Mouse (Mus musculus) heart, embryonic 16.5 days (tissue): ENCODE data around the gene Tbkbp1. TPM values are rescaled to one million over a fixed set of nuclear protein-coding genes. Genes with fewer than 3 reads are reported as not detected.
A peak's percentile ranks its signal among the peaks of the same experiment; 100 is the strongest.

ENCODE experiments used
- ATAC-seq: fragments of 200-750 bp; cut with Nextera tagmentation; replicated peaks from 2 replicates; pipeline ENCODE4 v1.8.0; 2017; ENCODE audit warnings: moderate number of reproducible peaks; ENCODE audit not compliant: insufficient read depth, low FRiP score; ENCODE audit errors: extremely low read depth
- H3K27ac ChIP-seq: fragments of 300-500 bp; sonication (generic); 2 replicates; pipeline ENCODE4 v1.5.1; 2014; ENCODE audit warnings: mild to moderate bottlenecking, low read length, control low read depth, moderate library complexity
- H3K27me3 ChIP-seq: fragments of 300-500 bp; sonication (generic); 2 replicates; pipeline ENCODE4 v1.6.1; 2014; ENCODE audit warnings: low read length, mixed read lengths; ENCODE audit not compliant: control insufficient read depth, insufficient read depth
- H3K36me3 ChIP-seq: fragments of 300-500 bp; sonication (generic); 2 replicates; pipeline ENCODE4 v1.6.1; 2014; ENCODE audit not compliant: control insufficient read depth, insufficient read depth
- H3K4me1 ChIP-seq: fragments of 300-500 bp; sonication (generic); 2 replicates; pipeline ENCODE4 v1.6.1; 2014; ENCODE audit warnings: low read length, mixed read lengths; ENCODE audit not compliant: control insufficient read depth, insufficient read depth
- H3K4me2 ChIP-seq: fragments of 300-500 bp; sonication (generic); 2 replicates; pipeline ENCODE4 v1.6.1; 2014; ENCODE audit warnings: low read depth, mild to moderate bottlenecking, control low read depth, low read length
- H3K4me3 ChIP-seq: fragments of 300-500 bp; sonication (generic); 2 replicates; pipeline ENCODE4 v1.5.1; 2014; ENCODE audit warnings: mild to moderate bottlenecking, control low read depth, low read length
- H3K9ac ChIP-seq: fragments of 300-500 bp; sonication (generic); 2 replicates; pipeline ENCODE4 v1.6.1; 2014; ENCODE audit warnings: low read length, control low read depth
- H3K9me3 ChIP-seq: fragments of 300-500 bp; sonication (generic); replicated peaks from 2 replicates; pipeline ENCODE4 v1.6.1; 2016; ENCODE audit warnings: low read length; ENCODE audit not compliant: control insufficient read depth
- WGBS: fragments of 180-500 bp; shearing (Covaris S2); extraction: QIAGEN DNeasy Blood & Tissue Kit; methylation state at CpG from one replicate; pipeline ENCODE4 v1.1.7; 2014; 5-methylcytosine and 5-hydroxymethylcytosine counted together
- polyA plus RNA-seq: library from polyadenylated mRNA; unstranded; fragments of >200 nt; fragmentation: Nextera tagmentation; extraction: Ambion mirVana; gene quantifications from 2 replicates; pipeline ENCODE4 v1.2.1, GENCODE M21; 2015

The Tbkbp1 gene
- polyA plus RNA-seq, 1 experiment from 2014 or later = 3.8 TPM

GRCm38 (mm10) chr11:97189231-97189630 lies 37.9 kb upstream of the Tbkbp1 start:
- Histone ChIP-seq H3K9ac (peak overlapping the region; percentile 82), H3K27ac (peak overlapping the region; percentile 96)

GRCm38 (mm10) chr11:97188643-97188955 lies 37.3 kb upstream of the Tbkbp1 start:
- Histone ChIP-seq H3K27me3 (no peaks in the 10 kb centered on the region), H3K4me1 (peaks cover 25% of the 10 kb centered on the region), H3K27ac (peak overlapping the region; percentile 96), H3K9me3 (no peaks in the 10 kb centered on the region), H3K4me3 (peak overlapping the region; percentile 96), H3K36me3 (peaks cover 9% of the 10 kb centered on the region), H3K9ac (peak overlapping the region; percentile 82), H3K4me2 (peak overlapping the region; percentile 89)
- 0% methylated on average over 15 of the region's 15 CpGs for WGBS
- ATAC-seq = no peak

More at GRCm38 (mm10) chr11:97189231-97189630, 37.9 kb upstream of the Tbkbp1 start:
- peaks cover 7% of the 10 kb centered on the region for H3K36me3 ChIP-seq
- H3K27me3 ChIP-seq = no peaks in the 10 kb centered on the region
- WGBS = 35% methylated on average over 3 of the region's 3 CpGs
- no peaks in the 10 kb centered on the region for H3K9me3 ChIP-seq
- no peak for ATAC-seq
- peak overlapping the region; percentile 89 for H3K4me2 ChIP-seq
- peaks cover 24% of the 10 kb centered on the region for H3K4me1 ChIP-seq
- H3K4me3 ChIP-seq = peak overlapping the region; percentile 96

DNA sequence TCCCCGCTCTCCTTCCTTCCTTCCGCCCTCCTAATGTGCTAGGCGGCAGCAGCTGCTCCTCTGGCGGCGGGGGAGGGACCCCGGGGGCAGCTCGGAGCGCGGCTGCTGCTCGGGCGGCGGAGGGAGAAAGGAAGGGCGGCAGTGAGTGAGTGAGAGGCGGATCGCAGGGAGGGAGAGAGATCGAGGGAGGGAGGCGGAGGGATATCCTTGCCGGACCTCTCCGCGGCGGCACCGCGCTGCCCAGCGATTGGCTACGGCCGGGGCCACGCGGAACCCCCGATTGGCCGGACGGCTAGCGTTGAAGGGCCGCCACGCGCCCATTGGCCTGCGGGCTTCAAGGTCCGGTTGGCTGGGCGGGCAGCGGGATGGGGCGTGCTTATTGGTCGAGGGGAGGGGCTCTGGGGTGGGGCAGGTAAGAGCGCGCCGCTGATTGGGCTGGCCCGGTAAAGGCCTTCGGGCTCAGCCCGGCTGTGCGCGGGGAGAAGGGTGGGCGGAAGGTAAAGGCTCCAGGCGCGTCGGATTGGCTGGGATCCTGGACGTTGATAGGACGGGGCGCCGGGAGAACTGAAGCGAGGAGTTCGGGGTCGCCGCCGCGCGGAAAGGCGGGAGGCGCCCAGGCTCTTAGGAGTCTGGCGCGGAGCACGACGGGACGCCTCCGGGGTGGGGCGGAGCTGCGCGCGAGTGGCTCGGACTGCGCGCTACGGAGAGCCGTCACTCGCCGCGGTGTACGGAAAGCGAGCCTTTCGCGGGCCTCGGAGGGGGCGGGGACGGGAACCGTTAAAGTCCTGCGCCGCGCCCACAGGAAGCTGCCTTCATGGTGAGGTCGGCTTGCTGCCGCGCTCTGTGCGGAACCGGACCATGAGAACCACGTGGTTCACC lies 36.7 kb upstream of the Tbkbp1 start, which contains the start of gene Kpnb1:
Gene Kpnb1 (minus strand): TSS at position 118 of the 879 bp plus-strand sequence.
- Histone ChIP-seq H3K27me3 (no peaks in the 10 kb centered on the region), H3K9ac (peak within 1 kb of the TSS; percentile 97), H3K36me3 (peaks cover 15% of the 10 kb centered on the region), H3K27ac (peak within 1 kb of the TSS; percentile 99), H3K9me3 (no peaks in the 10 kb centered on the region), H3K4me2 (peak within 1 kb of the TSS; percentile 94), H3K4me1 (peaks cover 28% of the 10 kb centered on the region), H3K4me3 (peak within 1 kb of the TSS; percentile 96)
- WGBS = under 1% methylated on average over 99 of the region's 101 CpGs
- ATAC-seq = peak; percentile 92

DNA sequence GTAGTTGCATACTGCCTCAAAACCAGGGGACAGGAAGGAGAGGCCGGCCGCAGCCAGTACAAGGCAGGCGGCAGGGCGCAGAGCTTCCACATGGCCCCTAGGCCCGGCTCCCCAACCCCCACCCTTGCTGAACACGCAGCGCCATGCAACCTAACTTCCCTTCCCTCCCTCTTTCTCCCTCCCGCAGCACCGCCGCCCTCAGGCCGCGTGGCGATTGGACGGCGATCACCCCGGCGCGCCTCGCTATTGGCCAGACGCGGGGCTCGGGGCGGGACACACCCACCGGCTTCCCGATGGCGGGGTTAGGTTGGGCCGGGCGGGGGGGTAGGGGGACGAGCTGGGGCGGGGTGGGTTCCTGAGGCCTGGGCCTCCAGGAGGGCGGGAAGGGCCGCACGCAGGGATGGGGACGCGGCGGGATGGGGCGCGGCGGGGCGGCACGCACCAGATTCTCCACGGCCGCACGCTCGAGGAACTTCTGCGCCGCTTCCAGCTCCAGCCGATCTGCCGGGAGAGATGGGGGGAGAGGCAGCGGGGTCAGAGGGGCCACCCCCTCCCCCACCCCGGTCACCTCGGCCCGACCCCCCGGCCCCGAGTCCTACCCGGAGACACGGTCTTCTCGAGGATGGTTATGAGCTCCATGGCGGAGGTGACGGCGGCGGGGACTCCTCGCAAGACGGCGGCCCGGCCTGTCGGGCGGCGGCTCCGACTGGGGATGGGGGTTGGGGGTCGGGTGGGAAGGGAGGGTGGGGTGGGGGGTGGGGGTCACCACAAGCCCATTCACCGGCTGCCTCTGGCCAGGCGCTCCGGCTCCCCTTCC lies 35.9 kb upstream of the Tbkbp1 start:
- ATAC-seq = peak; percentile 76
- Histone ChIP-seq H3K4me2 (peak overlapping the region; percentile 94), H3K4me1 (peaks cover 31% of the 10 kb centered on the region), H3K27me3 (no peaks in the 10 kb centered on the region), H3K4me3 (peak overlapping the region; percentile 96), H3K9me3 (no peaks in the 10 kb centered on the region), H3K9ac (peak overlapping the region; percentile 97), H3K27ac (peak overlapping the region; percentile 99), H3K36me3 (peaks cover 22% of the 10 kb centered on the region)
- under 1% methylated on average over 59 of the region's 74 CpGs for WGBS

- H3K9me3 ChIP-seq = no peaks in the 10 kb centered on the region
- peak overlapping the region; percentile 78 for H3K9ac ChIP-seq
- no peaks in the 10 kb centered on the region for H3K27me3 ChIP-seq
- peaks cover 33% of the 10 kb centered on the region for H3K36me3 ChIP-seq
- 50% methylated on average over 5 of the region's 5 CpGs for WGBS
- H3K4me3 ChIP-seq = peak overlapping the region; percentile 96
- H3K27ac ChIP-seq = no peak overlapping the region
- peak overlapping the region; percentile 94 for H3K4me2 ChIP-seq
- ATAC-seq = no peak
- peaks cover 31% of the 10 kb centered on the region for H3K4me1 ChIP-seq
These were observed 34.7 kb upstream of the Tbkbp1 start for GRCm38 (mm10) chr11:97185704-97186614.

- peaks cover 31% of the 10 kb centered on the region for H3K4me1 ChIP-seq
These were observed 33.6 kb upstream of the Tbkbp1 start for GRCm38 (mm10) chr11:97184875-97185274.

DNA sequence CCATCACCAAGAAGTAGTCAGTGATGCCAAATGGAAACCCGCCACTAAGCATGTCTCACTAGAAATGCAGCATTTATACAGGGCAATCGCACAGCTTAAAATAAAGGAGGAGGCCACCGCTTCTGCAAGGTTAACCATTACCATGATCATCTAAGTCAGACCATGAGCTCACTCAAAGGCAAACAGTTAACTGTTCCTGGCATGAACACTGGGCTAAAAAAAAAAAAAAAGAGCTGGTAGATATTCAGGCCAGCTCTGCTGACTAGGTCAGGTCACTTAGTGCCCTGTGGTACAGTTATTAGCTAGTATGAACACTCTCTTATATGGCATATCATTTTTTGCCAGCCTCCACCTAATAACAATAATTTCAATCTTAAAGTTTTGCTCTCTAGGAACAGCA lies 31.2 kb upstream of the Tbkbp1 start:
- Histone ChIP-seq H3K36me3 (peaks cover 64% of the 10 kb centered on the region), H3K27me3 (no peaks in the 10 kb centered on the region), H3K9me3 (no peaks in the 10 kb centered on the region), H3K4me3 (no peak overlapping the region), H3K27ac (no peak overlapping the region), H3K9ac (no peak overlapping the region), H3K4me1 (peaks cover 23% of the 10 kb centered on the region), H3K4me2 (no peak overlapping the region)
- ATAC-seq = no peak
- WGBS = 90% methylated on average over 3 of the region's 3 CpGs

More at GRCm38 (mm10) chr11:97184875-97185274, 33.6 kb upstream of the Tbkbp1 start:
- no peaks in the 10 kb centered on the region for H3K9me3 ChIP-seq
- H3K9ac ChIP-seq = no peak overlapping the region
- H3K4me2 ChIP-seq = no peak overlapping the region
- no peaks in the 10 kb centered on the region for H3K27me3 ChIP-seq
- H3K27ac ChIP-seq = no peak overlapping the region
- 64% methylated on average over 5 of the region's 5 CpGs for WGBS
- ATAC-seq = no peak
- H3K36me3 ChIP-seq = peaks cover 44% of the 10 kb centered on the region
- H3K4me3 ChIP-seq = no peak overlapping the region

DNA sequence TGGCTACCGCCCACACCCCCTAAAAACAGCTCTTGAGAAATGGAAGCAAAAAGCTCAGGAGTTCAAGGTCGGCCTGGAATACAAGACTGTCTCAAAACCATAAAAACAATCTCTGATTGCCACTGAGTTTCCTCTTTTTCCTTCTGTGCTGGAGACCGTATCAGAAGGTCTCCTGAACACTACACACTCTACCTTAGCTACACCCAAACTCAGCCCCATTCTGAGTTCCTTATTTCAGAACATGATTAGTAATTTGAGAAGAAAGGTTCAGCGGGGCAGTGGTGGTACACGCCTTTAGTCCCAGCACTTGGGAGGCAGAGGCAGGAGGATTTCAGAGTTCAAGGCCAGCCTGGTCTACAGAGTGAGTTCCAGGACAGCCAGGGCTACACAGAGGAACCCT lies 29.8 kb upstream of the Tbkbp1 start:
- H3K4me1 ChIP-seq = peaks cover 17% of the 10 kb centered on the region
- 82% methylated on average over 5 of the region's 5 CpGs for WGBS
- H3K27me3 ChIP-seq = no peaks in the 10 kb centered on the region
- peaks cover 74% of the 10 kb centered on the region for H3K36me3 ChIP-seq
- no peak overlapping the region for H3K27ac ChIP-seq
- H3K9me3 ChIP-seq = no peaks in the 10 kb centered on the region
- no peak for ATAC-seq
- no peak overlapping the region for H3K4me2 ChIP-seq
- H3K9ac ChIP-seq = no peak overlapping the region
- no peak overlapping the region for H3K4me3 ChIP-seq
